Mouse (Mus musculus) C2C12 (cell line): ENCODE results near the gene Ocrl. TPM values are rescaled to one million over a fixed set of nuclear protein-coding genes. Genes with fewer than 3 reads are reported as not detected.

Source experiments
- H3K27me3 ChIP-seq: one replicate; pipeline ENCODE4 v1.6.1; 2011; ENCODE audit not compliant: control insufficient read depth, insufficient read depth, insufficient read length
- H3K36me3 ChIP-seq: one replicate; pipeline ENCODE4 v1.6.1; 2011; ENCODE audit not compliant: control insufficient read depth, insufficient read depth
- H3K4me3 ChIP-seq: one replicate; pipeline ENCODE4 v1.5.1; 2011; ENCODE audit warnings: mild to moderate bottlenecking, control low read depth; ENCODE audit not compliant: poor library complexity, insufficient read depth, severe bottlenecking
- H3K79me2 ChIP-seq: one replicate; pipeline ENCODE4 v1.6.1; 2011; ENCODE audit not compliant: control insufficient read depth, insufficient read depth
- H3K79me3 ChIP-seq: one replicate; pipeline ENCODE4 v1.6.1; 2011; ENCODE audit warnings: low read depth, control low read depth
- H3ac ChIP-seq: one replicate; pipeline ENCODE3; 2011; ENCODE audit warnings: low read depth; ENCODE audit not compliant: control insufficient read depth, insufficient read length
- CEBPB ChIP-seq: IDR thresholded peaks from one replicate; pipeline ENCODE4 v1.6.1; 2011; ENCODE audit warnings: low read depth, mild to moderate bottlenecking, control low read depth, moderate library complexity
- CTCF ChIP-seq: IDR thresholded peaks from one replicate; pipeline ENCODE4 v1.5.1; 2011; ENCODE audit not compliant: control insufficient read depth, insufficient read depth, insufficient read length
- FOSL1 ChIP-seq: IDR thresholded peaks from one replicate; pipeline ENCODE4 v1.8.0; 2011; ENCODE audit warnings: mild to moderate bottlenecking, low read length; ENCODE audit not compliant: poor library complexity, insufficient read depth, severe bottlenecking
- MAX ChIP-seq: IDR thresholded peaks from one replicate; pipeline ENCODE4 v1.6.1; 2011; ENCODE audit warnings: mild to moderate bottlenecking, control low read depth
- MYOD1 ChIP-seq: IDR thresholded peaks from one replicate; pipeline ENCODE4 v1.6.1; 2011; ENCODE audit warnings: low read depth; ENCODE audit not compliant: control insufficient read depth, insufficient read length
- MYOG ChIP-seq: IDR thresholded peaks from one replicate; pipeline ENCODE4 v1.6.1; 2011; ENCODE audit not compliant: control insufficient read depth, insufficient read length; ENCODE audit errors: extremely low read depth
- USF1 ChIP-seq: IDR thresholded peaks from one replicate; pipeline ENCODE4 v1.6.1; 2011; ENCODE audit warnings: low read depth, mild to moderate bottlenecking, control low read depth, moderate library complexity
- polyA plus RNA-seq: library from polyadenylated mRNA; unstranded; fragments of >200 nt; fragmentation: generic; extraction: Trizol; gene quantifications from one replicate; pipeline ENCODE4 v1.2.1, GENCODE M21; 2012; ENCODE audit warnings: missing spikeins

Gene Ocrl
- polyA plus RNA-seq, 1 experiment, result 4.8 TPM

DNA sequence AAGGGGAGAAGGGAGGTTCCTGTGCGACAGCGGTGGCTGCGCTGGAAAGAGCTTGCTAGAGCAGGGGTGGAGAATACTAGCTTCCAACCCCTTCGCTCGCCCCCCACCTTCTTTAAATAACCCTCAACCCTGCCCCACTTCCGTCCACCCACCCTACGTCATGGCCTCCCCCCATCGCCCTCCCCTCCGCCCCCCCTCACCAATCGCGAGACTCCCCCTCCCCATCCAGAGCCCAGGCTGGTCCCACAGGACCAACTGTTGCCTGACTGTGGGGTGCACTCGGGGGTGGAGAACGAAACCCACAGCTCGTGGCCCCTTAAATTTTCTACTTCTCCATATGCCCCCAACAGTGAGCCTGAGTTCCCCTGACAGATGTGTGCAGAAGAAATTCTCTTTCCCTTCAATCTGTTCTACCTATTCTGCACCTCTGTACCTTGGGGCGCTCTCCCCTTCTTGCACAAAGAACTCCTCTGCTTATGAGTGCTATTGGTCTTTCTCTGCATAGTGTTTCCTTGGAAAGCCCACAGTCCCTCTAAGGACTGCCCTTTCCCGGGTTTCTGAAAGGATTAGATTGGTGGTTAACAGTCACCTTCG lies 19.7 kb upstream of the Ocrl start, which contains the start of gene Smarca1:
TSS of gene Smarca1 (minus strand) at position 544 of the 594 bp plus-strand sequence.
- Histone ChIP-seq H3K4me3 (no peak within 1 kb of the TSS), H3K79me3 (no peaks in the 10 kb centered on the region)
- no peak for TF ChIP-seq USF1

DNA sequence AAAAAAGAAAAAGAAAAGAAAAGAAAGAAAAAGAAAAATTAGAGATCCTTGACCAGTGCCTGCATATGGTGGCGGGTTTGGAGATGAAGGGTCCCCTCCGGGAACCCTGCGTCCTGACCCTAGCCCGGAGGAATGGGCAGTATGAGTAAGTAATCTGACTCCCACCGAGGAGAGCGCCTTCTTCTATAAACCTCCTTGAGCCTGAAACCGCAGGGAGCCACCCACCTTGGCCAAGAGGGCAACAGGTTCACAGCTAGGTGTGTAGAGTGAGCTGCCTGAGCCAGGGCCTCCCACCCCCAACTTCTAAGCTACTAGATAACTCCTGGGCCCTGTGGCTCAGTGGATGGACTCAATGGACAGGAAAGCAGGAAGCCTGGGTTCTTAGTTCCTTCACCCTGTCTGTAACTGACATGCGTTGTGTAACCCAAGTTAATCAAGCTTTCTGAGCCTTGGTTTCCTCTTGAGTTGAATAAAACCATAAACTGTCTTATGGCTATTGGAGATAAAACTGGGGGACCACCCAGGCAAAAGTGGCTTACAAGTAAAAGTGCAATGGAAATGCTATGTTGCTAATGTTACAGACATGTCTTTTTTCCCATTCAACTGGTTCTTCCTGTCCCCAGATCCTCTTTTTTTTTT lies 836 bp downstream of the Ocrl start:
- H3ac ChIP-seq, result no peak overlapping the region
- H3K36me3 ChIP-seq, result no peaks in the 10 kb centered on the region
- H3K4me3 ChIP-seq, result peak overlapping the region; percentile 34
- H3K79me3 ChIP-seq, result no peaks in the 10 kb centered on the region
- TF ChIP-seq FOSL1, result no peak
- no peak for TF ChIP-seq USF1
- no peak for TF ChIP-seq MAX
- no peak for TF ChIP-seq MYOD1
- TF ChIP-seq CTCF, result no peak
- TF ChIP-seq CEBPB, result no peak
- TF ChIP-seq MYOG, result no peak
- no peaks in the 10 kb centered on the region for H3K79me2 ChIP-seq
- H3K27me3 ChIP-seq, result no peaks in the 10 kb centered on the region

More for the DNA sequence above, 19.7 kb upstream of the Ocrl start, which contains the start of gene Smarca1:
- Histone ChIP-seq H3K27me3 (peaks cover 5% of the 10 kb centered on the region), H3K36me3 (no peaks in the 10 kb centered on the region), H3ac (peak within 1 kb of the TSS; percentile 18), H3K79me2 (no peaks in the 10 kb centered on the region)

DNA sequence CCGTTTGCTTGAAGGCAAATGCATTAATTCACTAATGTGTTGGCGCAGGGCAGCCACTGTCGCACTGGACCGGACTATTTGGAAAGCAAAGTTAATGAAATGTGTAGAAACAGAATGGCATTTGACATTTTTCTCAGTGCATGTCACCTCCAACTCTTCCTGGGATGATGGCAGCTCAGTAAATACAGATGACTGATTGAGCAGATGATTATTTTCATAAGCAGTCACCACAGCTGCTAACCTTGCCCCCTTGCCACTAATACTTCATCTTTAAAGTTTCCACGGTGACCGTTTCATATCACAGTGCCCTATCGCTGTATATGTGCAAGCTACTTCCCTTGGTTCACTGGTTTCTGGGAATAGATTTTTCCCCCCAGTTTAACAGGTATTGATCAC lies 1.4 kb downstream of the Ocrl start:
- Histone ChIP-seq H3K4me3 (no peak overlapping the region), H3ac (no peak overlapping the region)

DNA sequence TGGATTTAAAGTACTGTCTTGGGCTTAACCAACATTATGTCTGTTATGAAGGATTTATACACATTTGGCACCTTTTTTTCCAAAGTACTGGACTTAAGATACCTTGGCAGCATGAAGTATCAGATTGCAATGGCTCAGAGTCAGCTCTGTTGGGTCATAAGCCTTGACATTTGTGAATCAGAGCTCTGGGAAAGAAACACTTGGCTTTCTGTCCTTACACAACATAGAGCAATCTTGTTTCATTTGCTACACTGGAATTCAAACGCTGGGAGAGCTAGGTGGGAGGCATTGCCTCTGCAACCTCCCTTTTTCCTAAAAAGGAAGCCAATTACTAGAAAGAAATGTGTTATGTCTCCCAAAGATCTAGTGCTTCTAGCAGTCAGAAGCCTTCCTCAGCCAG lies 4.6 kb downstream of the Ocrl start:
- Histone ChIP-seq H3K27me3 (no peaks in the 10 kb centered on the region), H3K79me3 (no peaks in the 10 kb centered on the region), H3ac (no peak overlapping the region), H3K4me3 (no peak overlapping the region), H3K36me3 (no peaks in the 10 kb centered on the region), H3K79me2 (no peaks in the 10 kb centered on the region)
- no peak for TF ChIP-seq FOSL1
- TF ChIP-seq MYOD1, result no peak
- no peak for TF ChIP-seq USF1
- no peak for TF ChIP-seq MAX
- TF ChIP-seq MYOG, result no peak
- no peak for TF ChIP-seq CEBPB
- no peak for TF ChIP-seq CTCF

More for the DNA sequence above, 1.4 kb downstream of the Ocrl start:
- no peaks in the 10 kb centered on the region for H3K79me2 ChIP-seq
- no peaks in the 10 kb centered on the region for H3K79me3 ChIP-seq
- no peaks in the 10 kb centered on the region for H3K36me3 ChIP-seq
- no peaks in the 10 kb centered on the region for H3K27me3 ChIP-seq
- TF ChIP-seq FOSL1 (no peak), CTCF (no peak), USF1 (no peak), MYOG (no peak), MYOD1 (no peak), CEBPB (no peak)

DNA sequence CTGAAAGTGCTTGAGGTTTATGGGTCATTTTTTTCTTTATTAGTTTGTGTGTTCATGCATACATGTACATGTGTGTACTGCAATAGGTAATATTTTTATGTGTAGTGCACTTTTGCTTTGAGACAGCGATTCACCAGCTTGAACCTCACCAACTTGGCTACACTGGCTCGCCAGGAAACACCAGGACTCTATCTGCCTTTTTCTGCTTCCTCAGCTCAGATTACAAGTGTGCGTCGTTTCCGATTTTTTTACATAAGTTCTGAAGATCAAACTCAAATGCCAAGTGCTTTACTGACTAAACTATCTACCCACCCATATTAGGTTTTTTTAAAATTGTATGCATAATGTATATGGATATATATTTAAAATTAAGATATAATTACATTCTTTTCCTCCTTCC lies 8.4 kb downstream of the Ocrl start:
- Histone ChIP-seq H3K27me3 (no peaks in the 10 kb centered on the region), H3K79me3 (no peaks in the 10 kb centered on the region), H3ac (no peak overlapping the region), H3K36me3 (no peaks in the 10 kb centered on the region), H3K79me2 (no peaks in the 10 kb centered on the region), H3K4me3 (no peak overlapping the region)
- TF ChIP-seq MAX, result no peak
- no peak for TF ChIP-seq FOSL1
- TF ChIP-seq CTCF, result no peak
- TF ChIP-seq MYOG, result no peak
- TF ChIP-seq USF1, result no peak
- no peak for TF ChIP-seq CEBPB
- TF ChIP-seq MYOD1, result no peak

DNA sequence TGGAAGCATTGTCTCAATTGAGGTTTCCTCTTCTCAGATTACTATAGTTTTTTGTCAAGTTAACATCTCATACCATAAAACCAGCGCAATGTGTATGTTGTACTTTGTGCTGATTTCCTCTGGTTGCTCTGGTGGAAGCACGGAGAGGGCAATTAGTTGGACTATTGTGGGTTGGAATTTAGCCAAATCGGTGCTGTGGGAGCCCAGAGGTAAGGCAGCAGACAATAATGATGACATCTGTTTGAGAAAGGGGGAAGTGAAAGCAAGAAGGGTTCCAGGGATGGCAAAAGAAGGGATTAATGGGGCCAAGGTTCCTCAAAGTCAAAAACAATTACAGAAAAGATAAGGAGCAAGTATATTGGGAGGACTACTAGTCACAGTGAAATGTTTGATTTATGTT lies 15.8 kb downstream of the Ocrl start:
- Histone ChIP-seq H3K4me3 (no peak overlapping the region), H3K79me3 (no peaks in the 10 kb centered on the region), H3K79me2 (no peaks in the 10 kb centered on the region), H3ac (no peak overlapping the region), H3K27me3 (no peaks in the 10 kb centered on the region), H3K36me3 (peaks cover 4% of the 10 kb centered on the region)
- no peak for TF ChIP-seq CTCF
- no peak for TF ChIP-seq MYOD1
- no peak for TF ChIP-seq CEBPB
- no peak for TF ChIP-seq MAX
- no peak for TF ChIP-seq USF1
- no peak for TF ChIP-seq MYOG
